Mouse (Mus musculus): Measurements from ENCODE around the gene Lrrc75b. TPM values are rescaled to one million over a fixed set of nuclear protein-coding genes. Genes with fewer than 3 reads are reported as not detected.
"Not testable (repeated sequence)": the region's sequence is repeated elsewhere in the genome, so short reads cannot be mapped to it uniquely, and the experiment has no call there.

The Lrrc75b gene
- total RNA-seq, 2 experiments from 2014 or later, result 1.5 TPM

GRCm38 (mm10) chr10:75530322-75530721, 29.8 kb downstream of the Lrrc75b start:
- no peak for DNase-seq

GRCm38 (mm10) chr10:75525450-75525849, 34.7 kb downstream of the Lrrc75b start:
- DNase-seq, result not testable (repeated sequence)

GRCm38 (mm10) chr10:75521643-75522042, 38.5 kb downstream of the Lrrc75b start:
- no peak for DNase-seq

GRCm38 (mm10) chr10:75520581-75520980, 39.5 kb downstream of the Lrrc75b start:
- no peak for DNase-seq

- DNase-seq, result peak; percentile 98
Measured at GRCm38 (mm10) chr10:75517758-75518143, 42.4 kb downstream of the Lrrc75b start, which contains the start of gene Gucd1. Gene Gucd1 (minus strand): TSS chr10:75517972.

GRCm38 (mm10) chr10:75517073-75517757, 42.9 kb downstream of the Lrrc75b start, which contains the start of gene Snrpd3:
Gene Snrpd3 (plus strand): TSS chr10:75517551.
- DNase-seq, result peak; percentile 94

GRCm38 (mm10) chr10:75516724-75517072, 43.4 kb downstream of the Lrrc75b start:
- no peak for DNase-seq

GRCm38 (mm10) chr10:75516038-75516723, 43.9 kb downstream of the Lrrc75b start:
- DNase-seq, result no peak

GRCm38 (mm10) chr10:75515216-75516037, 44.7 kb downstream of the Lrrc75b start:
- DNase-seq, result no peak

GRCm38 (mm10) chr10:75514361-75514760, 45.8 kb downstream of the Lrrc75b start:
- no peak for DNase-seq

- DNase-seq, result no peak
Measured at GRCm38 (mm10) chr10:75513306-75514067, 46.6 kb downstream of the Lrrc75b start.

- DNase-seq, result no peak
Measured at GRCm38 (mm10) chr10:75512796-75513195, 47.3 kb downstream of the Lrrc75b start.

- DNase-seq, result no peak
Measured at GRCm38 (mm10) chr10:75511897-75512296, 48.2 kb downstream of the Lrrc75b start.

GRCm38 (mm10) chr10:75511060-75511459, 49.1 kb downstream of the Lrrc75b start:
- no peak for DNase-seq

- DNase-seq, result peak; percentile 58
Measured at GRCm38 (mm10) chr10:75510446-75510845, 49.7 kb downstream of the Lrrc75b start.

GRCm38 (mm10) chr10:75505928-75506327, 54.2 kb downstream of the Lrrc75b start:
- DNase-seq, result not testable (repeated sequence)

- no peak for DNase-seq
Measured at GRCm38 (mm10) chr10:75505130-75505495, 55.0 kb downstream of the Lrrc75b start.

- DNase-seq, result no peak
Measured at GRCm38 (mm10) chr10:75504234-75505129, 55.6 kb downstream of the Lrrc75b start.

- DNase-seq, result no peak
Measured at GRCm38 (mm10) chr10:75503692-75504091, 56.4 kb downstream of the Lrrc75b start.

- DNase-seq, result no peak
Measured at GRCm38 (mm10) chr10:75501641-75502040, 58.5 kb downstream of the Lrrc75b start.

- DNase-seq, result no peak
Measured at GRCm38 (mm10) chr10:75500345-75500744, 59.8 kb downstream of the Lrrc75b start.

All from heart, postnatal 4 days (tissue).